Mouse (Mus musculus) liver, embryonic 15.5 days (tissue): ENCODE measurements at regions not wholly inside any gene's neighbourhood (a gene's known extent, or its start where the extent isn't known, plus 50 kb on each side); places are given as distances from the start of the nearest gene placed in this dataset.

Experiments
- ATAC-seq: fragments of 200-750 bp; cut with Nextera tagmentation; 2 replicates; pipeline ENCODE4 v1.8.0; 2017; ENCODE audit warnings: moderate number of reproducible peaks, mild to moderate bottlenecking, moderate library complexity; ENCODE audit not compliant: insufficient read depth
- H3K27ac ChIP-seq: fragments of 300-500 bp; sonication (generic); replicated peaks from 2 replicates; pipeline ENCODE4 v1.5.1; 2015; ENCODE audit warnings: mild to moderate bottlenecking, inconsistent platforms
- H3K27me3 ChIP-seq: fragments of 300-500 bp; sonication (generic); 2 replicates; pipeline ENCODE4 v1.6.1; 2015; ENCODE audit warnings: mild to moderate bottlenecking, inconsistent platforms
- H3K36me3 ChIP-seq: fragments of 300-500 bp; sonication (generic); replicated peaks from 2 replicates; pipeline ENCODE4 v1.6.1; 2015; ENCODE audit warnings: moderate library complexity, mild to moderate bottlenecking, inconsistent platforms
- H3K4me1 ChIP-seq: fragments of 300-500 bp; sonication (generic); replicated peaks from 2 replicates; pipeline ENCODE4 v1.6.1; 2015; ENCODE audit warnings: inconsistent platforms
- H3K4me2 ChIP-seq: fragments of 300-500 bp; sonication (generic); 2 replicates; pipeline ENCODE4 v1.6.1; 2015; ENCODE audit warnings: moderate library complexity, mild to moderate bottlenecking, inconsistent platforms
- H3K4me3 ChIP-seq: fragments of 300-500 bp; sonication (generic); replicated peaks from 2 replicates; pipeline ENCODE4 v1.5.1; 2015; ENCODE audit warnings: mild to moderate bottlenecking, inconsistent platforms
- H3K9ac ChIP-seq: fragments of 300-500 bp; sonication (generic); 2 replicates; pipeline ENCODE4 v1.6.1; 2015; ENCODE audit warnings: moderate library complexity, mild to moderate bottlenecking, inconsistent platforms
- H3K9me3 ChIP-seq: fragments of 300-500 bp; sonication (generic); replicated peaks from 2 replicates; pipeline ENCODE4 v1.6.1; 2016; ENCODE audit warnings: inconsistent platforms

DNA sequence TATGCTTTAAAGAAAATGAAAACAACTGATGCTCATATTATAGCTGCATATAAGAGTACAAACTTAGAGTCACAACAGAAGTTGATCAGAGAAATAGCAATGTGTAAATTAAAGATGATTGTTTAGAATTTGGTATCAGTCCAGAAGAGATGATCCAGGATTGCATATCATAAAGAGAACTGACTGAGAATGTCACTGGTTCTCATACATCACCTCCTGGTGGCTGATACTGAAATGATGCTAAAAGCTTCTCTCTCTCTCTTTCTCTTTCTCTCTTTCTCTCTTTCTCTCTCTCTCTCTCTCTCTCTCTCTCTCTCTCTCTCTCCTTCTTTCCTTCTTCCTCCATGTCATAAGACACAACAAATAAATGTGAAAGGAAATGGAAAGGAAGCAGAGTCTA lies 588.5 kb downstream of the Kctd8 start:
- Histone ChIP-seq H3K9me3 (no peaks in the 10 kb centered on the region), H3K9ac (no peak overlapping the region), H3K36me3 (no peaks in the 10 kb centered on the region), H3K4me3 (no peak overlapping the region), H3K27me3 (no peaks in the 10 kb centered on the region), H3K27ac (no peak overlapping the region), H3K4me2 (no peak overlapping the region), H3K4me1 (no peaks in the 10 kb centered on the region)
- ATAC-seq: no peak
